Mouse (Mus musculus): ENCODE results near the gene Ptrh1.
A peak's percentile ranks its signal among the peaks of the same experiment; 100 is the strongest.

The Ptrh1 gene

GRCm38 (mm10) chr2:32795748-32796418 lies 20.3 kb downstream of the Ptrh1 start:
- no peak for DNase-seq (ENCODE audit: low spot score in 2 of 2)

- no peak for DNase-seq (ENCODE audit: low spot score in 2 of 2)
These were observed 22.8 kb downstream of the Ptrh1 start for GRCm38 (mm10) chr2:32798251-32798962.

GRCm38 (mm10) chr2:32808816-32809566 lies 33.4 kb downstream of the Ptrh1 start:
- no peak for DNase-seq (ENCODE audit: low spot score in 2 of 2)

GRCm38 (mm10) chr2:32811959-32812358 lies 36.4 kb downstream of the Ptrh1 start:
- no peak for DNase-seq (ENCODE audit: low spot score in 2 of 2)

GRCm38 (mm10) chr2:32816497-32816896 lies 40.9 kb downstream of the Ptrh1 start:
- DNase-seq (ENCODE audit: low spot score in 2 of 2), result no peak

- peak in 1 of 2 experiments; percentile 23 for DNase-seq (ENCODE audit: low spot score in 2 of 2)
These were observed 41.5 kb downstream of the Ptrh1 start for GRCm38 (mm10) chr2:32816946-32817581.

- DNase-seq (ENCODE audit: low spot score in 2 of 2), result no peak
These were observed 42.0 kb downstream of the Ptrh1 start for GRCm38 (mm10) chr2:32817589-32817988.

GRCm38 (mm10) chr2:32818208-32818607 lies 42.6 kb downstream of the Ptrh1 start:
- no peak for DNase-seq (ENCODE audit: low spot score in 2 of 2)

- DNase-seq (ENCODE audit: low spot score in 2 of 2), result no peak
These were observed 45.6 kb downstream of the Ptrh1 start for GRCm38 (mm10) chr2:32821041-32821802.

GRCm38 (mm10) chr2:32822643-32823042 lies 47.1 kb downstream of the Ptrh1 start:
- no peak for DNase-seq (ENCODE audit: low spot score in 2 of 2)

- DNase-seq (ENCODE audit: low spot score in 2 of 2), result no peak
These were observed 47.6 kb downstream of the Ptrh1 start for GRCm38 (mm10) chr2:32823153-32823552.

GRCm38 (mm10) chr2:32823579-32824154 lies 48.1 kb downstream of the Ptrh1 start:
- DNase-seq (ENCODE audit: low spot score in 2 of 2), result no peak

- no peak for DNase-seq (ENCODE audit: low spot score in 2 of 2)
These were observed 48.6 kb downstream of the Ptrh1 start for GRCm38 (mm10) chr2:32824181-32824580.

GRCm38 (mm10) chr2:32824778-32825177 lies 49.2 kb downstream of the Ptrh1 start:
- DNase-seq (ENCODE audit: low spot score in 2 of 2), result no peak

- no peak for DNase-seq (ENCODE audit: low spot score in 2 of 2)
These were observed 50.2 kb downstream of the Ptrh1 start for GRCm38 (mm10) chr2:32825796-32826195.

All from heart, adult 9 months (tissue).